Mouse (Mus musculus): ENCODE measurements around the gene Cldn6. TPM values are rescaled to one million over a fixed set of nuclear protein-coding genes. Genes with fewer than 3 reads are reported as not detected.

Cldn6 gene
- 0.94 and 1.3 TPM in 2 replicates for polyA plus RNA-seq (2015; fragmentation: Nextera tagmentation; extraction: Ambion mirVana)

- Histone ChIP-seq H3K9ac (replicated peaks) (peak within 1 kb of the TSS; percentile 26; the same call in 1 of the 2 replicates), H3K27ac (ENCODE audit: low read depth) (no peak within 1 kb of the TSS), H3K4me3 (ENCODE audit: low read depth, low read length) (0 out of 2 replicates have a peak within 1 kb of the TSS, but pooled peaks have one; percentile 10), H3K4me1 (ENCODE audit: insufficient read depth) (peaks cover 28% of the 10 kb centered on the region), H3K4me2 (ENCODE audit: low read depth, low read length) (peak within 1 kb of the TSS; percentile 22; the same call in 1 of the 2 replicates), H3K36me3 (replicated peaks; ENCODE audit: insufficient read depth, low read length) (no peaks in the 10 kb centered on the region), H3K9me3 (ENCODE audit: low read length) (no peaks in the 10 kb centered on the region), H3K27me3 (ENCODE audit: insufficient read depth, low read length) (peaks cover 64% of the 10 kb centered on the region)
- TF ChIP-seq EP300 (IDR thresholded peaks at IDR 0.05; ENCODE audit: low read depth) (no peak), CTCF (IDR thresholded peaks at IDR 0.05; ENCODE audit: low read depth) (no peak)
- DNase-seq (no peak), ATAC-seq (no peak)
- WGBS (ENCODE audit: insufficient replicate concordance), result 6% methylated on average over 38 of the region's 38 CpGs
Measured at GRCm38 (mm10) chr17:23679127-23679835, at the start of gene Cldn6. TSS of gene Cldn6 (plus strand) at chr17:23679249.

- peak; percentile 82 for DNase-seq
- Histone ChIP-seq H3K4me3 (ENCODE audit: low read depth, low read length) (no peak overlapping the region), H3K4me2 (ENCODE audit: low read depth, low read length) (no peak overlapping the region), H3K36me3 (replicated peaks; ENCODE audit: insufficient read depth, low read length) (no peaks in the 10 kb centered on the region), H3K9ac (replicated peaks) (no peak overlapping the region), H3K9me3 (ENCODE audit: low read length) (no peaks in the 10 kb centered on the region), H3K27ac (ENCODE audit: low read depth) (no peak overlapping the region), H3K27me3 (ENCODE audit: insufficient read depth, low read length) (0 out of 2 replicates have a peak, but pooled peaks cover 5% of the 10 kb centered on the region), H3K4me1 (ENCODE audit: insufficient read depth) (no peaks in the 10 kb centered on the region; the same call in 1 of the 2 replicates)
- ATAC-seq, result peak; percentile 76
- TF ChIP-seq CTCF (IDR thresholded peaks at IDR 0.05; ENCODE audit: low read depth) (peak; percentile 86), EP300 (IDR thresholded peaks at IDR 0.05; ENCODE audit: low read depth) (no peak)
- 13% methylated on average over 22 of the region's 22 CpGs for WGBS (ENCODE audit: insufficient replicate concordance)
Measured at GRCm38 (mm10) chr17:23630195-23631020, 48.6 kb upstream of the Cldn6 start.

- Histone ChIP-seq H3K4me3 (ENCODE audit: low read depth, low read length) (no peak overlapping the region), H3K4me1 (ENCODE audit: insufficient read depth) (no peaks in the 10 kb centered on the region; the same call in 1 of the 2 replicates), H3K4me2 (ENCODE audit: low read depth, low read length) (no peak overlapping the region), H3K27ac (ENCODE audit: low read depth) (no peak overlapping the region), H3K36me3 (replicated peaks; ENCODE audit: insufficient read depth, low read length) (no peaks in the 10 kb centered on the region), H3K9ac (replicated peaks) (no peak overlapping the region), H3K9me3 (ENCODE audit: low read length) (no peaks in the 10 kb centered on the region), H3K27me3 (ENCODE audit: insufficient read depth, low read length) (0 out of 2 replicates have a peak, but pooled peaks cover 5% of the 10 kb centered on the region)
- no peak for DNase-seq
- TF ChIP-seq EP300 (IDR thresholded peaks at IDR 0.05; ENCODE audit: low read depth) (no peak), CTCF (IDR thresholded peaks at IDR 0.05; ENCODE audit: low read depth) (no peak)
- 57% methylated on average over 8 of the region's 8 CpGs for WGBS (ENCODE audit: insufficient replicate concordance)
- ATAC-seq, result no peak
Measured at GRCm38 (mm10) chr17:23631241-23631640, 47.8 kb upstream of the Cldn6 start.

GRCm38 (mm10) chr17:23644613-23645495 is 34.2 kb upstream of the Cldn6 start, which contains the start of gene Mmp25:
TSS of gene Mmp25 (minus strand) at chr17:23645277.
- 2% methylated on average over 58 of the region's 58 CpGs for WGBS (ENCODE audit: insufficient replicate concordance)
- no peak for ATAC-seq
- Histone ChIP-seq H3K4me2 (ENCODE audit: low read depth, low read length) (peak within 1 kb of the TSS; percentile 71), H3K4me3 (ENCODE audit: low read depth, low read length) (peak within 1 kb of the TSS; percentile 47), H3K27ac (ENCODE audit: low read depth) (no peak within 1 kb of the TSS), H3K9ac (replicated peaks) (peak within 1 kb of the TSS; percentile 55), H3K27me3 (ENCODE audit: insufficient read depth, low read length) (peaks cover 24% of the 10 kb centered on the region), H3K36me3 (replicated peaks; ENCODE audit: insufficient read depth, low read length) (no peaks in the 10 kb centered on the region), H3K9me3 (ENCODE audit: low read length) (no peaks in the 10 kb centered on the region), H3K4me1 (ENCODE audit: insufficient read depth) (no peaks in the 10 kb centered on the region; the same call in 1 of the 2 replicates)
- no peak for DNase-seq
- no peak for TF ChIP-seq EP300 (IDR thresholded peaks at IDR 0.05; ENCODE audit: low read depth)
- TF ChIP-seq CTCF (IDR thresholded peaks at IDR 0.05; ENCODE audit: low read depth), result no peak

- TF ChIP-seq EP300 (IDR thresholded peaks at IDR 0.05; ENCODE audit: low read depth) (no peak), CTCF (IDR thresholded peaks at IDR 0.05; ENCODE audit: low read depth) (no peak)
- Histone ChIP-seq H3K9ac (replicated peaks) (no peak overlapping the region), H3K27me3 (ENCODE audit: insufficient read depth, low read length) (peaks cover 24% of the 10 kb centered on the region)
Measured at GRCm38 (mm10) chr17:23645894-23646293, 33.2 kb upstream of the Cldn6 start.

More at GRCm38 (mm10) chr17:23645894-23646293, 33.2 kb upstream of the Cldn6 start:
- Histone ChIP-seq H3K9me3 (ENCODE audit: low read length) (no peaks in the 10 kb centered on the region), H3K4me2 (ENCODE audit: low read depth, low read length) (no peak overlapping the region), H3K36me3 (replicated peaks; ENCODE audit: insufficient read depth, low read length) (no peaks in the 10 kb centered on the region), H3K27ac (ENCODE audit: low read depth) (no peak overlapping the region), H3K4me3 (ENCODE audit: low read depth, low read length) (no peak overlapping the region), H3K4me1 (ENCODE audit: insufficient read depth) (no peaks in the 10 kb centered on the region; the same call in 1 of the 2 replicates)
- 47% methylated on average over 10 of the region's 10 CpGs for WGBS (ENCODE audit: insufficient replicate concordance)
- DNase-seq (no peak), ATAC-seq (no peak)
